Mouse (Mus musculus) liver, embryonic 11.5 days (tissue): Measurements from ENCODE around the gene Dtx4. TPM values are rescaled to one million over a fixed set of nuclear protein-coding genes. Genes with fewer than 3 reads are reported as not detected.

Experiments
- ATAC-seq: fragments of 200-750 bp; cut with Nextera tagmentation; replicated peaks from 2 replicates; pipeline ENCODE4 v1.8.0; 2017; ENCODE audit warnings: moderate number of reproducible peaks, mild to moderate bottlenecking, moderate TSS enrichment, moderate library complexity; ENCODE audit not compliant: low FRiP score
- DNase-seq: peaks from one replicate; pipeline ENCODE4 v3.0.0-alpha.2; 2017; ENCODE audit warnings: low spot score
- H3K27ac ChIP-seq: fragments of 300-500 bp; sonication (generic); 2 replicates; pipeline ENCODE4 v1.5.1; 2014; ENCODE audit warnings: mild to moderate bottlenecking, low read depth, low read length, control low read depth
- H3K27me3 ChIP-seq: fragments of 300-500 bp; sonication (generic); replicated peaks from 2 replicates; pipeline ENCODE4 v1.6.1; 2014; ENCODE audit warnings: low read length, mixed read lengths; ENCODE audit not compliant: control insufficient read depth, insufficient read depth
- H3K36me3 ChIP-seq: fragments of 300-500 bp; sonication (generic); 2 replicates; pipeline ENCODE4 v1.6.1; 2014; ENCODE audit warnings: mild to moderate bottlenecking, low read length, moderate library complexity, mixed read lengths; ENCODE audit not compliant: control insufficient read depth, insufficient read depth
- H3K4me1 ChIP-seq: fragments of 300-500 bp; sonication (generic); replicated peaks from 2 replicates; pipeline ENCODE4 v1.6.1; 2014; ENCODE audit warnings: low read length, mixed read lengths; ENCODE audit not compliant: control insufficient read depth, insufficient read depth
- H3K4me2 ChIP-seq: fragments of 300-500 bp; sonication (generic); 2 replicates; pipeline ENCODE4 v1.6.1; 2014; ENCODE audit warnings: mild to moderate bottlenecking, control low read depth, moderate library complexity
- H3K4me3 ChIP-seq: fragments of 300-500 bp; sonication (generic); 2 replicates; pipeline ENCODE4 v1.5.1; 2014; ENCODE audit warnings: low read depth, low read length, control low read depth
- H3K9ac ChIP-seq: fragments of 300-500 bp; sonication (generic); 2 replicates; pipeline ENCODE4 v1.6.1; 2014; ENCODE audit warnings: low read depth, low read length, control low read depth
- H3K9me3 ChIP-seq: fragments of 300-500 bp; sonication (generic); 2 replicates; pipeline ENCODE4 v1.6.1; 2016; ENCODE audit warnings: low read length, inconsistent platforms, mixed read lengths; ENCODE audit not compliant: control insufficient read depth
- WGBS: fragments of 180-500 bp; shearing (Covaris S2); extraction: QIAGEN DNeasy Blood & Tissue Kit; methylation state at CpG from one replicate; pipeline ENCODE4 v1.1.7; 2014; 5-methylcytosine and 5-hydroxymethylcytosine counted together
- polyA plus RNA-seq: library from polyadenylated mRNA; unstranded; fragments of >200 nt; fragmentation: Nextera tagmentation; extraction: Ambion mirVana; gene quantifications from 2 replicates; pipeline ENCODE4 v1.2.1, GENCODE M21; 2014

Gene Dtx4
- polyA plus RNA-seq, 1 experiment from 2014 or later = 3.8 TPM

- DNase-seq (no peak), ATAC-seq (peak; percentile 74)
- no peaks in the 10 kb centered on the region for H3K27me3 ChIP-seq
- 43% methylated on average over 8 of the region's 8 CpGs for WGBS
- H3K36me3 ChIP-seq = no peaks in the 10 kb centered on the region
- no peak overlapping the region for H3K9ac ChIP-seq
- H3K4me1 ChIP-seq = no peaks in the 10 kb centered on the region
- no peaks in the 10 kb centered on the region for H3K9me3 ChIP-seq
- peak overlapping the region; percentile 27 for H3K4me2 ChIP-seq
- peak overlapping the region; percentile 58 for H3K27ac ChIP-seq
- no peak overlapping the region for H3K4me3 ChIP-seq
Observed at GRCm38 (mm10) chr19:12488969-12489674, 12.1 kb downstream of the Dtx4 start.

GRCm38 (mm10) chr19:12488205-12488966 is 12.9 kb downstream of the Dtx4 start:
- H3K4me2 ChIP-seq = peak overlapping the region; percentile 31
- DNase-seq = peak; percentile 43
- peak; percentile 74 for ATAC-seq

GRCm38 (mm10) chr19:12487511-12488204 is 13.6 kb downstream of the Dtx4 start:
- 81% methylated on average over 12 of the region's 12 CpGs for WGBS
- ATAC-seq (no peak), DNase-seq (no peak)
- Histone ChIP-seq H3K27ac (no peak overlapping the region), H3K36me3 (no peaks in the 10 kb centered on the region), H3K9me3 (no peaks in the 10 kb centered on the region), H3K4me1 (no peaks in the 10 kb centered on the region), H3K4me3 (no peak overlapping the region), H3K27me3 (no peaks in the 10 kb centered on the region), H3K4me2 (no peak overlapping the region), H3K9ac (no peak overlapping the region)

More at GRCm38 (mm10) chr19:12488205-12488966, 12.9 kb downstream of the Dtx4 start:
- Histone ChIP-seq H3K27ac (peak overlapping the region; percentile 58), H3K4me3 (no peak overlapping the region), H3K9ac (no peak overlapping the region), H3K4me1 (no peaks in the 10 kb centered on the region), H3K9me3 (no peaks in the 10 kb centered on the region), H3K36me3 (no peaks in the 10 kb centered on the region), H3K27me3 (no peaks in the 10 kb centered on the region)
- WGBS = 31% methylated on average over 9 of the region's 9 CpGs

DNA sequence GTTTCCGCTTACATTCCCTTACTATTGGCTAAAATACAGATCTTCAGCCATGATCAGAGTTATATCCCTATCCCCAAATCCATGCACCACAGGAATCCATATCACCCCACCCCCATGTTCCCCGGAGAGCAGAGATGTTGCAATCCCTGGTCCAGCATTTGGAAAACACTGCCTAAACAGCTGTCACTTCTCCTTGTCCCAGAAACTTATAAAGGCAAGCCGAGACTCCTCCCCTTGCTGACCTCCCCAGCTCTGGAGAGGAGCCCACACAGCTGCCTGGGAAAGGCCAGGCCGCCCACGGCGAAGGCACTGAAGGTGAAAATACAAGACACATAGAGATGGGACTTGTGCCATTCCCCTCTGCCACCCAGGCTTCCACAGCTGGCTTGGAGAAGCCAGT is 14.4 kb downstream of the Dtx4 start:
- Histone ChIP-seq H3K27me3 (no peaks in the 10 kb centered on the region), H3K4me2 (no peak overlapping the region), H3K9ac (no peak overlapping the region), H3K4me1 (no peaks in the 10 kb centered on the region), H3K4me3 (no peak overlapping the region), H3K27ac (no peak overlapping the region), H3K36me3 (no peaks in the 10 kb centered on the region), H3K9me3 (no peaks in the 10 kb centered on the region)
- WGBS = 83% methylated on average over 6 of the region's 6 CpGs
- DNase-seq (no peak), ATAC-seq (no peak)

- 59% methylated on average over 3 of the region's 3 CpGs for WGBS
- Histone ChIP-seq H3K27ac (no peak overlapping the region), H3K4me1 (no peaks in the 10 kb centered on the region), H3K9ac (no peak overlapping the region), H3K4me3 (no peak overlapping the region), H3K9me3 (no peaks in the 10 kb centered on the region), H3K36me3 (no peaks in the 10 kb centered on the region), H3K4me2 (no peak overlapping the region), H3K27me3 (no peaks in the 10 kb centered on the region)
- ATAC-seq (no peak), DNase-seq (no peak)
Observed at GRCm38 (mm10) chr19:12485631-12486030, 15.6 kb downstream of the Dtx4 start.

- ATAC-seq (no peak), DNase-seq (no peak)
- Histone ChIP-seq H3K36me3 (no peaks in the 10 kb centered on the region), H3K4me2 (no peak overlapping the region), H3K4me3 (no peak overlapping the region), H3K9ac (no peak overlapping the region), H3K4me1 (no peaks in the 10 kb centered on the region), H3K9me3 (no peaks in the 10 kb centered on the region), H3K27ac (no peak overlapping the region), H3K27me3 (no peaks in the 10 kb centered on the region)
- 71% methylated on average over 13 of the region's 13 CpGs for WGBS
Observed at GRCm38 (mm10) chr19:12485223-12485622, 16.0 kb downstream of the Dtx4 start.

- DNase-seq = no peak
- no peaks in the 10 kb centered on the region for H3K9me3 ChIP-seq
Observed at GRCm38 (mm10) chr19:12484210-12484609, 17.0 kb downstream of the Dtx4 start.

GRCm38 (mm10) chr19:12483782-12484181 is 17.5 kb downstream of the Dtx4 start:
- H3K4me2 ChIP-seq = no peak overlapping the region
- no peaks in the 10 kb centered on the region for H3K9me3 ChIP-seq
- no peak for DNase-seq
- H3K4me1 ChIP-seq = no peaks in the 10 kb centered on the region
- no peaks in the 10 kb centered on the region for H3K36me3 ChIP-seq
- no peak for ATAC-seq
- H3K27me3 ChIP-seq = no peaks in the 10 kb centered on the region
- no peak overlapping the region for H3K9ac ChIP-seq
- no peak overlapping the region for H3K4me3 ChIP-seq
- 51% methylated on average over 4 of the region's 4 CpGs for WGBS
- no peak overlapping the region for H3K27ac ChIP-seq

More at GRCm38 (mm10) chr19:12484210-12484609, 17.0 kb downstream of the Dtx4 start:
- Histone ChIP-seq H3K9ac (no peak overlapping the region), H3K27me3 (no peaks in the 10 kb centered on the region), H3K27ac (no peak overlapping the region), H3K4me2 (no peak overlapping the region), H3K4me1 (no peaks in the 10 kb centered on the region), H3K36me3 (no peaks in the 10 kb centered on the region), H3K4me3 (no peak overlapping the region)
- no peak for ATAC-seq
- 77% methylated on average over 4 of the region's 4 CpGs for WGBS
